Mouse (Mus musculus) heart, adult 8-10 months (tissue): ENCODE results near the gene Rassf8. TPM values are rescaled to one million over a fixed set of nuclear protein-coding genes. Genes with fewer than 3 reads are reported as not detected.

Experiments
- DNase-seq: peaks from one replicate; pipeline ENCODE4 v3.0.0; 2022; ENCODE audit warnings: low spot score
- total RNA-seq, 4 experiments: library from RNA; stranded (reverse); gene quantifications; 2 replicates each; pipeline ENCODE4 v1.2.4; 2022

The Rassf8 gene
- total RNA-seq, 4 experiments from 2014 or later = 54.3 to 61.5 (median 55.4) TPM

DNA sequence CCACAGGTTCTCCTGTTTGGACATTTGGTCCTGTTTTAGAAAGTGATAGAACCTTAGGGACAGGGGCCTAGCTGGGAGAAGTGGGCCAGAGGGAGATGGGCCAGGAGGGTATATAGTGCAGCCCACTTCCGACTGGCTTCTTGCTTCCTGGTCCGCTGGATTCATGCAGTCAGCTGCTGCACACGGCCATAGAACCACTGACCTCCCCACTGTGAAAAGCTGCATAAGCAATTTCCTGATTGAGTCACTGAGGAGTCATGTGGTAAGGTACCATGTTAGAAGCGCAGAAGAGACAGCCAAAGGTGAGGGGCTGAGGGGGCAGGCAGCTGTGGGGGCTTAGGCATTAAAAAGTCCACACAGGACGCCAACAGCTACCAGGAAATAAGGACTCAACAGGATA is 75.7 kb downstream of the Rassf8 start:
- DNase-seq = no peak

DNA sequence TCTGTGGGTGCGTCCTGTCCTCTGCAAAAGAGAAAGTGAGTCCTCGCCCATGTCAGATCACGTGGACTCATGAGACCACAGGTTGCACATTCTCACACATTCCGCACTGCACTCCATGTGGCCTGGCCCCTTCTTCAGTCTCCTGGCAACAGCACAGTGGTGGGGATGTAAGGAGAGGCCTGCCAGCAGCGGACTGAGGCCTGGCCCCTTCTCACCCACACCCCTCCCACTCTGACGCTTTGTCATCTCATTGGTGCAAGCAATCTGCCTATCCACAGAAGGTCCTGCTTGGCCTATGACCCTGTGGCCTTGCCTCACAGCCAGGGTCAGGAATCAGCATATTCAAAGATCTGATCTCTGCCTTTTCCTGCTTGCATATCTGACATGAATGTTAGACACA is 76.6 kb downstream of the Rassf8 start:
- no peak for DNase-seq

- DNase-seq = no peak
These were observed 77.2 kb downstream of the Rassf8 start for GRCm38 (mm10) chr6:145823588-145824234.

GRCm38 (mm10) chr6:145826305-145826704 is 79.8 kb downstream of the Rassf8 start:
- no peak for DNase-seq

- no peak for DNase-seq
These were observed 82.7 kb downstream of the Rassf8 start for GRCm38 (mm10) chr6:145829062-145829835.

DNA sequence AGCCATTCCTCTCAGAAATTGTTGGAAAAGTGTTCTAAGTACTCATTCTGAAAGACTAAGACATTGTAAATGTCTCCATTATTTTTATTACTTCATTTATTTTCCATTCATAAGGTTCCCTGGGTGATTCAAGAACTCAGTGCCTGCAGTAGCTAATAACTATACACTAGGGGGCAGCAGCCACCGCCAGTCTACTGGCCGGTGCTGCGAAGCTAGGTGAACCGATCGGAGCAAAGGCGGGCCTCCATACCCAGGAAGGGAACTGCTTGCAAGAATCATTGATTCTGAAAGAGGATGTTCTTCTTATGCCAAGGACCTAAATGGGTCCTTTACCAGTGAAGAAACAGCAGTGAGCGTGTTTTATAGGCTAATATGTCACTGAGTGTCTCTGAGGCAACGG is 83.6 kb downstream of the Rassf8 start:
- DNase-seq = peak; percentile 64

GRCm38 (mm10) chr6:145830617-145831016 is 84.1 kb downstream of the Rassf8 start:
- DNase-seq = no peak

DNA sequence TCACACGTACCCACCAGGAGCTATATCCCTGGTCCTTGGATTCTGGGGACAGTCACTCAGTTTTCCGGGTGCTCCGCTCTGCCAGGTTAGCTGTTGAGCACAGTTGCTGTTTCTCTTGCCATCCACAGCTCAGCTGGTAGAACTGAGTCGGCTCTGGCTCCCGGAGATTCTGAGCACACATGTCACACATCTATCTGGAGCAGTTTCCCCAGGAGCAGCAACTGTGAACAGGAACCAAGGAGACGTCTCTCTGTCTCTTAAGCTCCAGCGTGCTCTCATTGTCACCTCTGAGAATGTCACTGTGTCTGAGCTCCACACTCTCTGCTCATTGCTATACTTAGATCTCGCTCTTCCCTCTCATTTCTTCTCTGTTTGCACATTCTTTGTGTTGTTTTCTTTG is 86.4 kb downstream of the Rassf8 start:
- no peak for DNase-seq

- DNase-seq = no peak
These were observed 88.8 kb downstream of the Rassf8 start for GRCm38 (mm10) chr6:145835359-145835758.

DNA sequence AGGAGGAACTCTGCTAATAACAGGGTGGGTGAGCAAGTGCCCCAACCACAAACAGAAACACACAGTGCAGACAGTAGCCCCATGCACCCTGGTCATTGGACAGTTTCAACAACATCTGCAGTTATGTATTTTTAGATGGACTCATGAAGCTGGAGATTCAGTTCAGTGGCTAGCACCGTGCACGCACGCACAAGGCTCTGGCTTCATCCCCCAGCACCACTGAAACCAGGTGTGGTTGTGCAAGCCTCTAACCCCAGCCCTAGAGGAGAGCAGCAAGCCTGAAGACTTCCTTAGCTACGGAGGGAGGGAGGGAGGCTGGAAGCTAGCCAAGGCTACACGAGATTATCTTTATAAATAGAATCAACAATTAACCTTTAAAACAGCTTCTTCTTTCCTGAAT is 99.1 kb downstream of the Rassf8 start:
- no peak for DNase-seq

DNA sequence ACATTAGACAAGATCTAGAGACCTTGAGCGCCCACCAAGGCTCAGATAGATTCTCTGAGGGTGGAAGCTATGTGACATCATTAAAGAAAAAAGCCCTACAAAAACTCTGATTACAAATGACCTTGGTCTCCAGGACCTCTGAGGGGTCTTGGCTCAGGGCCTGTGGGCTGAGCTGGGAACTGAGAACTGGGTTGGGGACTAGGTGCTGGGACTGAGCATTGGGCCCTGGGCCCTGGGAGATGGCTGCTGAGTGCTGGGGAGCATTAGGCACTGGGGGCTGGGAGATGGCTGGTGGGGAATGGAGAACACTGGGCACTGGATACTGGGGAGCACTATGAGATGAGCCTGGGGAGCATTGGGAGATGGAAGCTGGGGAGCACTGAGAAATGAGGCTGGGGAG is 99.5 kb downstream of the Rassf8 start:
- DNase-seq = no peak

DNA sequence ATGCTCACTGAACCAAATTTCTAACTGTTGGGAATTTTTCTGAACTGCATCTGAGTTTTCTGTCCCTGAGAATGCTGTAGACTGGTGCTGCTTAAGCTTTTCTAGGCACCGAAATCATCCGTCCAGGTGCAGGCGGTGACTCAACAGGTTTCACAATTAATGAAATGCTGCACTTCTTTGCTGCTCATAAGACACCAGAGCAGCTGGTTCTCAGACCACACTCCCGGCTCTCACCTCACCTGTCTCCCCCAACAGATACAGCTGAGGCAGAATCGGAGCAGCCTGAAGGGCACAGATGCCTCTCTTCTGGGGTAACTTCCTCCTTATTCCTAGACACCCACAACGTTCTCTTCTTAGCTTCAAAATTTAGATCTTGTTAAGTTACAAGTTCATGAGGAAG is 100.4 kb downstream of the Rassf8 start:
- no peak for DNase-seq

GRCm38 (mm10) chr6:145847661-145848060 is 101.1 kb downstream of the Rassf8 start:
- no peak for DNase-seq

DNA sequence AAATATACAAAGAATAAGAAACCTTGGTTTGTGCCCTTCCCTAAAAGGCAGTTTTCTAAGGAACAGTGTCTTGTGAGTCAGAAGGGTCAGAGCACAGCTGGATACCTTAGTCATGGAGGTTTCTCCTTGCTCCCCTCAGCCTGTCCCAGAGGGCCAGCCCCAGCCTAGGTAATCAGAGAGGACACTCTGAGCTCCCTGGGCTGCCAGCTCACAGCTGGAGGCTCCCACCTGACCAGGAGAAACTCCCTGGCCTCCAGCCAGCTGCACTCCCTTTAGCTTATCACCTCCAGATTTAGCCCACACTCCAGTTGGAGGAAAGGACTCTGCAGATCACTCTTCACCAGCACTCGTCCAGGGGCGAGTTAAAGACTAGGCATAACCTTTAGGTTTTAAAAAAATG is 104.2 kb downstream of the Rassf8 start:
- peak; percentile 64 for DNase-seq

DNA sequence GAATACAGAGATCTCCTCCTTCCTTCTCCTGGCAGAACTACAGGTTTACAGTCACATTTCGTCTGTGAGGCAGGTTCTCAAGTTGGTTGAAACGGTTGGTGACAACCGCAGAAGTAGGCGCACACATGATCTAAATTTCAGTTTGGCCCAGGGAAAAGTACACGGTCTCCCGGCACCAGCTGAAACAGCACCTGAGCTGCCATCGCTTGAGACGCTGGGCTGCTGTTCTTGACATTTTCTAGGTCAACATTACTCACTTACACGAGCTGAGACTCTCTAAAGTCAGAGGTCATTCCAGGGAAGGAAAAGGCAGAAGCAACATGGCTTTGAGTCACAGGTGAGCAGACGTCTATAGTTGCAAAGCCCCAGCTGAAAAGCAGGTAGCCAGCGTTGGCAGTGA is 105.4 kb downstream of the Rassf8 start:
- DNase-seq = no peak

DNA sequence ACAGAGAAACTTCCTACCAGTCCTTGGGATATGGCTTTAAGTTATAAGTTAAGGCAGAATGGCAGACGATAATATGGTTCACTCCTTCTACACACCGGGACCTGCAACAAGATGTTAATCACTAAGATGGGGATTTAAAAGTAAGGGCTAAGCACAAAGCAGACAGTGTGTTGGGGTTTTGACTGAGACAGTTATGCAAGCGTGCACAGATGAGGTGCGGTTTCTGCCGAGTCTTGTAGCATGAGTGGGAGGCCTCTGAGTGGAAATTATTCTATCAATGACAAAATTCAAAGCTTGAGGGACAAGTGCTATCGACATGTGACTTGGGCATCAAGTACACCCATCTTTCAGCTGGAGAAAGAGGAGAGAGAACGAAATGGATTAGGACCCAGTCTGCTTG is 106.2 kb downstream of the Rassf8 start:
- no peak for DNase-seq

DNA sequence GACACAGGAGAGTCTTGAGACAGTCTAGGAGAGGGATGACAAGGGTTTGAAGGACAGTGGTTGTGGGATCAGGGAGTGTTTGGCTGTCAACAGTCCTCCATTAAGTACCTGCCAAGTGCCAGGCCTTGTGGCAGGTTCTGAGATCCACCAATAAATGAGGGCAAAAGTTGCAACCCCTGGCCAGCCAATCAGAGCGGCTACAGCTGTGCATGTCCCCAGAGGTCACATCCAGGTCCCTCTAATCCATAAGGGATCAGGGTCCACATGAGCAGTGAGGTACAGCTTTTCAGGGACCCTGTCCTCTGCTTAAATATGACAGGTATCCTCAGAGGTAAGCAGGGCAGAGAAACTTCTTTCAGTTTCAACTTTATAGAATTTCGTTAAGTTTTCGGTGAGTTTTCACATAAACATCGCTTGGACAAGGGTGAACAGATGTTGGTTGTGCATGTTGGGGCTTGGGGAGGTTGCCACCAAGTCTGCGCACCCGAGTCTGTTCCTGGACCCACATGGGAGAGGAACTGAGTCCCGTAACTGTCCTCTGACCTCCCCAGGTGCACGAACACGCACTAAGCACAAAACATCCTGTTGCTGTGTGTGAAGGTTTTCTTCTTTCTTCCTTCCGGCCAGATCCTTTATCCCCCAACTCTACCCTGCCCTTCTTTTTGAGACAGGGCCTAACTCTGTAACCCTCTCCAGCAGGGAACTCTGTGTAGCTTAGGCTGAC is 107.0 kb downstream of the Rassf8 start:
- no peak for DNase-seq

DNA sequence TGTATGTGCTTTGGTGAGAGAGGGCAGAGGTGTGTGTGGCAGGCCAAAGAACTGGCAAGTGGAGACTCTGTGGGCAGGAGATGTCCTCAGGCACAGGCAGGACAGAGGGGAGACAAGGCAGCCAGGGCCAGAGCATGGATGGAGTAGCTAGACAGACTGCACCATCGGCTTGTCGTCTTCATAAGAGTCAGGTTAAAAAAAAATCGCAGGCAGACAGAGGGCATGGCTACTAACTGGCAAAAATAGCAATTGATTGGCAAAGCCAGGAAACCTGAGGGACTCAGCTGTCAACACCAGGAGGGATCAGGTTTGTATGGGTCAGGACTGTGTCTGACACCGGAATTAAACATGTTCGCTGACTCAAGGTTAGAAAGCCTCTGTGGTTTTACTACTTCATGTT is 108.2 kb downstream of the Rassf8 start:
- DNase-seq = peak; percentile 49

DNA sequence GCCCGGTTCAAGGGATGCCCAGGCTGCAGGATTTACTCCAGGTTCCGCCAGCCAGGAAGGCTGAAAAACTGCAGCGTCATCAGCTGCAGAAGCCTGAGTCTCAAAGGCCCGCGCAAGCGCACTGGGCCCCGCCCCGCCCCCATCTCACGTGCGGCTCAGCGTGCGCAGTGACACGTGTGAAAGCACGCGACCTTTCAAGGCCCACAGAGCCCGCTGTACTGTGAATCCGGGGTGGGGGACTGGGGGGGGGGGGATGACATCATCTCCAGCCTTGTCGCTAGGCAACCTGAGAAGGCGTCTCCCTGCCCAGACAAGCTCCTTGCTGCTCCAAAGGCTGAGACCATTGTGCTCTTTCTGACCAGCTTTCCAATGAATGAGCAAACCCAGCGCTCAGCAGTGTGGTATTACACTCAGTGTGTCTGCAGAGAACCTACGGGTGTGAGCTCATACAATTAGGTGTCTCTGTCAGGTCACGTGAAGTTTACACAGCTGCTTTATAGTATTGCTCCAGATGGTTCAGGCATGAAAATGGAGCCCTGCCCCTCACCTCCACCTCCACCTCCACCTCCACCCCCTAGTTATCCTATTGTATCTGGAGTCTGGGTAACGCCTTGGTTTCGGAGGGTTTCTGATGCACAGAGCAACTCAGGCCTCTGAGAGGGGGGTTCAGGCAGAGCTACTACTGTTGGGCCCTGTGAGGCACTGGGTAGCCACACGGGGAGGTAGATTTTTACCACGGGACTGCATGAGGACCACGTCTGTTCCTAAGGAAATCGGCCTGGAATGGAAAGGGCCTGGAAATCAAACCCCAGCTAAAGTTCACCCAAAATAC is 109.4 kb downstream of the Rassf8 start:
- DNase-seq = peak; percentile 98

- no peak for DNase-seq
These were observed 110.9 kb downstream of the Rassf8 start for GRCm38 (mm10) chr6:145857428-145857827.

GRCm38 (mm10) chr6:145858414-145858813 is 111.9 kb downstream of the Rassf8 start:
- no peak for DNase-seq

GRCm38 (mm10) chr6:145860350-145860749 is 113.8 kb downstream of the Rassf8 start:
- peak; percentile 47 for DNase-seq
